Mouse (Mus musculus): Measurements from ENCODE around the gene Nebl.
"Not testable (repeated sequence)": the region's sequence is repeated elsewhere in the genome, so short reads cannot be mapped to it uniquely, and the experiment has no call there.

The Nebl gene

GRCm38 (mm10) chr2:17402511-17402910, 328.8 kb downstream of the Nebl start:
- no peak for DNase-seq (ENCODE audit: low spot score)

- no peak for DNase-seq (ENCODE audit: low spot score)
Observed at GRCm38 (mm10) chr2:17396235-17396634, 335.0 kb downstream of the Nebl start.

DNA sequence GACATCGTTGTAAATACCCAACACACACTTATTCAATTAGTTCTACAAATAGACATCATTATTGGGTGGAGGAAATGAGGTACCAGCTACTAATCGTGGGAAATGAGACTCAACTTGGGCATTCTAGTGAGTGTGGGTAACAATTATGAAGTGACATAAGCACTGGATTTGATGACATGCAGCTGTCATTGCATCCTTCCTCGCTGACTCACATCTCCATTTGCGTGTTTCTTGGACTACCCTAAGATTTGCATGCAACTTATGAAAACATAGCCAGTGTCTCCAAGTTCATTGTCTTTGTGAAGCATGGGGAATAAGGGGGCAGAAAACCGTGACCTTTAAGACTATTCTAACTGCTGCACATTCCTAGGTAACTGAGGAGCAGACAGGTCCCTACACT, 339.9 kb downstream of the Nebl start:
- DNase-seq (ENCODE audit: low spot score): no peak

GRCm38 (mm10) chr2:17390513-17391200, 340.6 kb downstream of the Nebl start:
- DNase-seq (ENCODE audit: low spot score): no peak

GRCm38 (mm10) chr2:17389886-17390285, 341.4 kb downstream of the Nebl start:
- no peak for DNase-seq (ENCODE audit: low spot score)

GRCm38 (mm10) chr2:17389379-17389778, 341.9 kb downstream of the Nebl start:
- DNase-seq (ENCODE audit: low spot score): no peak

DNA sequence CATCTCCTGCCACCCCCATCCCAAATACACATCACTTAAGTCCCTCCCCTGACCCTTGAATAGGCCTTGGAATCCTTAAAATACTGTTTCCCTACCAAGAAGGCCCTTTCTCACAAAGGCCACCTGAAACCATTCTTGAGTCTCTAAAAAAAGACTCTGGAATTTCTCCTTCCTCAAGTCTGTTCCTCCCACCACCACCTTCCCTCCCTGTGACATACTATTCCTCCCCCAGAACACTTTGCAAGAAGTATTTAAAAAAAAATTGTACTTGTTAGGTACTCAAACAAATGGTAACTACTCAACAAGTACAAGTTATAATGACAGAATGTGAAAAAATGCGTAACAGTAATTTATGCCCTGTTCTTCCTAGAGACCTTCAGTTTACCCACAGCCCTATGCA, 349.0 kb downstream of the Nebl start:
- no peak for DNase-seq (ENCODE audit: low spot score)

DNA sequence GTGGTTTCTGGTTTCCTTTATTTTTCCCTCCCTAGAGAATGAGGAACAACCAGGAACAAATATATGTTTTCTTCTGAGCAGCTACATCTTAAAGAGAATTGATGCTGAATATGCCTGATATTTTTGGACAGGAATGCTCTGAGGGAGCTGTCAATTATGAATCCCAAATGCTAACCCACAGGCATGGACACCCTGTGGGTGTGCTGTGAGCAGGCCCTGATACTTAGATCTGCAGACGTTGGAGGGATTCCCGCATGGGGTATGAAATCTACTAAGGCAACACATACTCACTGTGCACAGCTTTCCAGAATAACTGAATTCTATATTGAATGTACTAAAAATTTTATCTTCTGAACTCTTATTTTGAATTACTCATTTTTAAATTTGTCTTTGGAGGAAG, 355.3 kb downstream of the Nebl start:
- DNase-seq (ENCODE audit: low spot score): no peak

DNA sequence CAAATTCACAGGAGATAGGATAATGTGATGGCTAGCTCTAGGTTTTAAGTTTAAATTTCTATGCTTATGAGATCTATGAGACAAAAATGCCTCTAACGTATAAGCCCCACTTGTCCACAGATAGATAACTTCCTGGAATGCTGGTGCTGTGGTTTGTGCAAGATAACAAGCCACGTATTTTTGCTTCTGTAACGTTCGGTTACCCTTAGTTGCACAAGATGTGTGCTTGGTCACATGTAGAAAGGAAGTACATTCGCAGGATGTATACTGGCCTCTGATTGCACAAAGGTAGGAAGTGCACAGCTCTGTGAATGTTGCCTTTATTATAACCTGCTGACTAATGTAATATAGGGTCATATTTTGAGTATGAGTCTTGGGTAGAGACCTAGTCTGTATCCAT, 365.6 kb downstream of the Nebl start:
- no peak for DNase-seq (ENCODE audit: low spot score)

- no peak for DNase-seq (ENCODE audit: low spot score)
Observed at GRCm38 (mm10) chr2:17364971-17365548, 366.2 kb downstream of the Nebl start.

- no peak for DNase-seq (ENCODE audit: low spot score)
Observed at GRCm38 (mm10) chr2:17363337-17364216, 367.7 kb downstream of the Nebl start.

GRCm38 (mm10) chr2:17362181-17362580, 369.1 kb downstream of the Nebl start:
- no peak for DNase-seq (ENCODE audit: low spot score)

GRCm38 (mm10) chr2:17344643-17345042, 386.6 kb downstream of the Nebl start:
- no peak for DNase-seq (ENCODE audit: low spot score)

DNA sequence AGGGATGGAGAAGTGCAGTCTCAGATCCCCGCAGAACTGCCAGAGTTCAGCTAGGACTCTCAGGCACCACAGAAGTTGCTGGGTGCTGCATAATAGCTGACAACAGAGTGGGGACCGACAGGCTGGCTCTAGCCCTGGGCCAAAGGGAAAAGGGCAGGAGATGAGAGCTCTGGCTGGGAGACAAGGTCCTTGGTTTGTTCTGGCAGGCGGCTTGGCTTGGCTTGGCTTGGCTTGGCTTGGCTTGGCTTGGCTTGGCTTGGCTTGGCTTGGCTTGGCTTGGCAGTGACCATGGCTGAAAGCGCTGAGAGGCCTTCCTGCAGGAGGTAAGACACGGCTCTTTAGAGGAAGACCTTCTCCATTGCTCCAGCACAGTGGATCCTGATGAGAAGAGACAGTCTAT, 395.8 kb downstream of the Nebl start:
- no peak for DNase-seq (ENCODE audit: low spot score)

- DNase-seq (ENCODE audit: low spot score): no peak
Observed at GRCm38 (mm10) chr2:17326590-17326989, 404.7 kb downstream of the Nebl start.

DNA sequence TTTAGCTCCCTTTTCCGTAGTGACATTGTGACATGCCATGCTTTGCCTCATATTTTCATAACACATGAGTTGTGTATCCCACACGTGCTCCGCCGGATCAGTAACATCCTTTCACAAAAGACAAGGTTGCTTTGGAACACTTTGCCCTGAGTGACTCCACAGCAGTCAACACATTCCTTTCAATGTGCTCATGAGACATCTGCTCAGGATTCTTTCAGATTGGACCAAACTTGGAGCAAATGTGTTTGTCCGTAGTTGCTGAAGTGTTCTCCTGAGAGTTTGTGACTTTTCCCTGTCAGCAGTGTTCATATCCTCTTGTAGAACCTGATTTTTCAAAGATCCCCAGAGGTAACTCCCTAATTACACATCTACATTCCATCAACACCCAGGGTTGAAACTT, 414.4 kb downstream of the Nebl start:
- DNase-seq (ENCODE audit: low spot score): no peak

DNA sequence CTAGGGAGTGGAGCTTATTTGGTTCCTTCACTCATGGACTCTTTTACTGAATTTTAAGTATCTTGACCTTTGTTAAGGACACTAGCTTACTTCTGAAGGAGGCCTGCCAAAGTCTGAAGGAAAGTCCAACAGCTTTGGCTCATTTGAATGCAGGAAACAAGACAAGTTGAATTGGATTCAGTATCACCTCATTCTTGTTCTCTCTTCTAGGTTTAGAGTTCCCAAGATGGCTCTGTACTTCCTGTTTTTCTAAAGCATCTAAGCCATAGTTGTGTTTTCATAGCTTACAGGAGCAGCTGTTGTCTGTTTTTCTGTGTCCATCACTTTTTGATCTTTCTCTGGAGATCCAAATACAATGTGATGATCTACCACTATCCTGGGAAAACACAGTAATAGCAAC, 429.9 kb downstream of the Nebl start:
- DNase-seq (ENCODE audit: low spot score): no peak

- DNase-seq (ENCODE audit: low spot score): no peak
Observed at GRCm38 (mm10) chr2:17297496-17297895, 433.8 kb downstream of the Nebl start.

DNA sequence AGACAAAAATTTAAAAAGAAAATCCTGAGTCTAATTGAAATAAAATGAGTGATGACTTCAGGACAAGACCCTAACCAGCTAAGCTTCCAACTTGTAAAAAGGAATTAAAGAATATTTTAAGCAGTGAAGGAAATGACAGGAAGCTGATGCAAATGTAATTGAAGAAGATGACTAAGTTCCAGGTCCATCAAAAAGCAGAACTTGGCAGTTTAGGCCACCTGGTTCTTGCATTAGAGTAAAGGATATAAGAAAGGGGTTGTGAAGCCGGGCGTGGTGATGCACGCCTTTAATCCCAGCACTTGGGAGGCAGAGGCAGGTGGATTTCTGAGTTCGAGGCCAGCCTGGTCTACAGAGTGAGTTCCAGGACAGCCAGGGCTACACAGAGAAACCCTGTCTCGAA, 436.0 kb downstream of the Nebl start:
- DNase-seq (ENCODE audit: low spot score): not testable (repeated sequence)

All from testis, postnatal 14 days (tissue).